Mouse (Mus musculus) embryo, embryonic 11.5 days (tissue): ENCODE measurements around the gene Nxpe2.

ENCODE experiments used
- DNase-seq: peaks from one replicate; pipeline ENCODE4 v3.0.0-alpha.2; 2012; ENCODE audit warnings: low read depth, low spot score

Gene Nxpe2

GRCm38 (mm10) chr9:48298983-48299382 lies 54.3 kb downstream of the Nxpe2 start:
- DNase-seq = no peak

DNA sequence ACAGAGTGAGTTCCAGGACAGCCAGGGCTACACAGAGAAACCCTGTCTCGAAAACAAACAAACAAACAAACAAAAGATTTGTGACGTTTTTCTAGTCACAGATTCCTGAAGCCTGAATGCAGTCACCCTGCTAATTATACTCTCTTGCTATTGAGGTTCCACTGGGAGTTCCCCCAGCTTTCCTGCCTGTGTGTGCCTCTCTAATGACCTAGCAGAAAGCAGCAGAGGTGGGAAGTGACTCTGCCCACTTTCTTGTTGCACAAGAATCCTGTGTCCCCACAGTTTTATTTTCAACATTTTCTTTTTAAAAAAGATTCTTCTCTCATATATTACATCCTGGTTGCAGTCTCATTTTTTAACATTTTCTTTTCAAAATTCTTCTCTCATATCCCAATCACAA lies 58.5 kb downstream of the Nxpe2 start:
- DNase-seq = no peak

- no peak for DNase-seq
Observed at GRCm38 (mm10) chr9:48290281-48290680, 63.0 kb downstream of the Nxpe2 start.

DNA sequence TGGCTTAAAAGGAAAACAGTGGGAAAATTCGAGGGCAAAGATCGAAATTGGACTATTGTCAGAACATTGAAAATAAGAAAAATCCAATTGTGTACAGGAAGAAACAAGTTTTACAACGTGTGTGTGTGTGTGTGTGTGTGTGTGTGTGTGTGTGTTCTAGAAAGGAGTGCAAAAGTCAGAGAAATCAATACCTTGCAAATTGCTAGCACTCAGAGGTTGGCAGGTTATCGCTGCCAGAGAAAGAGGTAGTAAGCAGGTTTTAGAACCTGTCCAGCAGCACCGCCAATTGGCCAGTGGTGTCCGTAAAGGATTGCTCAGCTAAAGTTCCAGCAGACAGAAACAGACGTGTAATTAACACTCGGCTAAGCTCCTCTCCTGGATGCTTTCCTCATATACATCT lies 69.0 kb downstream of the Nxpe2 start:
- DNase-seq = no peak

DNA sequence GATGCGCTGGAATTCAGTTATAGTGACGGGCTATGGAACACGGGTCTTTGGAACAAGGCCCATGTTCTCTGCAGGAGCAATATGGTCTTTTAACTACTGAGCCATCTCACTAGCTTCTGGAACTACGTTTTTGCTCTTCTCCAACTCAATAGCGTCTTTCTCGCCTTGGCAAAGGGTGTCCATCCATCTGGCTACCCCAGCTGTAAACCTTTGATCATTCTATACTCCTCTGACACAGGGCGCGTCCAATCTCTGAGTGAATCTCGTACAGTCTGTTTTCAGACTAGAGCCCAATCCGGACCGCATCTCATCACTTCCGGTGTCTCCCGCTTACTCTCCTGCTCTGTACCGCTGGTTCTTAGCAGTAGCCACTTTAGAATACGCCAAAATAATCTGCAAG lies 76.4 kb downstream of the Nxpe2 start:
- no peak for DNase-seq
